Mouse (Mus musculus) kidney, embryonic 16.5 days (tissue): Measurements from ENCODE around the gene Ubp1. TPM values are rescaled to one million over a fixed set of nuclear protein-coding genes. Genes with fewer than 3 reads are reported as not detected.

Experiments used
- ATAC-seq: fragments of 200-750 bp; cut with Nextera tagmentation; 2 replicates; pipeline ENCODE4 v1.8.0; 2017; ENCODE audit warnings: moderate TSS enrichment; ENCODE audit not compliant: low FRiP score, low TSS enrichment
- H3K27ac ChIP-seq: fragments of 300-500 bp; sonication (generic); 2 replicates; pipeline ENCODE4 v1.5.1; 2014; ENCODE audit warnings: low read length
- H3K27me3 ChIP-seq: fragments of 300-500 bp; sonication (generic); 2 replicates; pipeline ENCODE4 v1.6.1; 2014; ENCODE audit warnings: low read length, control low read depth, mixed read lengths; ENCODE audit not compliant: insufficient read depth
- H3K36me3 ChIP-seq: fragments of 300-500 bp; sonication (generic); 2 replicates; pipeline ENCODE4 v1.6.1; 2014; ENCODE audit warnings: low read length, control low read depth, mixed read lengths; ENCODE audit not compliant: insufficient read depth
- H3K4me1 ChIP-seq: fragments of 300-500 bp; sonication (generic); 2 replicates; pipeline ENCODE4 v1.6.1; 2014; ENCODE audit warnings: low read length, control low read depth, mixed read lengths; ENCODE audit not compliant: insufficient read depth
- H3K4me2 ChIP-seq: fragments of 300-500 bp; sonication (generic); replicated peaks from 2 replicates; pipeline ENCODE4 v1.6.1; 2014; ENCODE audit warnings: low read depth, low read length
- H3K4me3 ChIP-seq: fragments of 300-500 bp; sonication (generic); 2 replicates; pipeline ENCODE4 v1.5.1; 2014; ENCODE audit warnings: mild to moderate bottlenecking, low read length
- H3K9ac ChIP-seq: fragments of 300-500 bp; sonication (generic); replicated peaks from 2 replicates; pipeline ENCODE4 v1.6.1; 2014; ENCODE audit warnings: low read length
- H3K9me3 ChIP-seq: fragments of 300-500 bp; sonication (generic); 2 replicates; pipeline ENCODE4 v1.6.1; 2016; ENCODE audit warnings: low read length, control low read depth
- WGBS: fragments of 180-500 bp; shearing (Covaris S2); extraction: QIAGEN DNeasy Blood & Tissue Kit; methylation state at CpG from one replicate; pipeline ENCODE4 v1.1.7; 2014; 5-methylcytosine and 5-hydroxymethylcytosine counted together
- polyA plus RNA-seq: library from polyadenylated mRNA; unstranded; fragments of >200 nt; fragmentation: Nextera tagmentation; extraction: Ambion mirVana; gene quantifications from 2 replicates; pipeline ENCODE4 v1.2.1, GENCODE M21; 2015

The Ubp1 gene
- polyA plus RNA-seq, 1 experiment from 2014 or later, result 35.4 TPM

DNA sequence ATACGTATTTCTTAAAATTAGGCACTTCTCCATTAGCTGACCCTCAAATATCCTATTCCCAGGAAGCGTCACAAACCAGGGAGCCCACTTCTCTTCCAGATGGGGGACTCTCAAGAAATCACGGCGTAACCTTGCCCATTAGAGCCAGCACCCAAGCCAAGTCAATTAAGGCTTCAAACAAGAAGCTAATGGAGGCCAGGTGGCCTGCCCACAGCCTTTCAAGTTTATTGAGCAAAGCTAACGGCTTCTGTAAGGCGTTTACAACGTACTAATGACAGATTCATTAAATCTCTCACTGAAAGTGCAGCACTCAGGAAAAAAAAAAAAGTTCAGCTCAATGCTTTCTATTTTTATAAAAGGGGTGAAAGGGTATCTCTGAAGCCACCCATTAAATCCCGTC is 95.1 kb downstream of the Ubp1 start:
- H3K9ac ChIP-seq, result peak overlapping the region; percentile 65
- no peaks in the 10 kb centered on the region for H3K36me3 ChIP-seq
- WGBS, result 6% methylated on average over 8 of the region's 8 CpGs
- peak overlapping the region; percentile 92 for H3K4me2 ChIP-seq
- H3K4me1 ChIP-seq, result peaks cover 7% of the 10 kb centered on the region; the same call in 1 of the 2 replicates
- H3K27me3 ChIP-seq, result no peaks in the 10 kb centered on the region
- ATAC-seq, result no peak
- H3K9me3 ChIP-seq, result no peaks in the 10 kb centered on the region
- no peak overlapping the region for H3K27ac ChIP-seq
- H3K4me3 ChIP-seq, result peak overlapping the region; percentile 71

- under 1% methylated on average over 52 of the region's 52 CpGs for WGBS
- H3K36me3 ChIP-seq, result no peaks in the 10 kb centered on the region
- H3K27me3 ChIP-seq, result no peaks in the 10 kb centered on the region
- peak; percentile 95 for ATAC-seq
- no peaks in the 10 kb centered on the region for H3K9me3 ChIP-seq
- peak overlapping the region; percentile 65 for H3K9ac ChIP-seq
- peak overlapping the region; percentile 92 for H3K4me2 ChIP-seq
- peaks cover 7% of the 10 kb centered on the region; the same call in 1 of the 2 replicates for H3K4me1 ChIP-seq
- H3K4me3 ChIP-seq, result peak overlapping the region; percentile 71
- H3K27ac ChIP-seq, result no peak overlapping the region
Measured at GRCm38 (mm10) chr9:114026261-114026934, 95.7 kb downstream of the Ubp1 start.

Other genes starting within 250 kb of the Ubp1 start
- gene Pdcd6ip, start 222.7 kb upstream of the Ubp1 start, polyA plus RNA-seq, result 86.6 and 96.8 TPM in 2 replicates
- gene Clasp2, start 189.5 kb upstream of the Ubp1 start, polyA plus RNA-seq, result 23.0 and 24.4 TPM in 2 replicates
- 4.1 and 4.2 TPM in 2 replicates for gene Fbxl2, start 115.3 kb downstream of the Ubp1 start, polyA plus RNA-seq
- 1.1 TPM in 2 replicates for gene Susd5, start 126.2 kb downstream of the Ubp1 start, polyA plus RNA-seq